Mouse (Mus musculus) spleen, adult 12 weeks (tissue): Measurements from ENCODE around the gene Dcx.

ENCODE experiments used
- DNase-seq: peaks from one replicate; pipeline ENCODE4 v3.0.0; 2022; ENCODE audit warnings: low spot score

The Dcx gene

GRCm38 (mm10) chrX:143932958-143933357 is at the start of gene Dcx:
Gene Dcx (minus strand): TSS chrX:143933311.
- DNase-seq, result no peak

GRCm38 (mm10) chrX:143966249-143966648 is 33.1 kb upstream of the Dcx start:
- DNase-seq, result no peak

GRCm38 (mm10) chrX:143933671-143934070 is 560 bp upstream of the Dcx start:
- DNase-seq, result no peak

GRCm38 (mm10) chrX:143932530-143932929 is 581 bp downstream of the Dcx start:
- DNase-seq, result no peak

GRCm38 (mm10) chrX:143931400-143932185 is 1.5 kb downstream of the Dcx start:
- DNase-seq, result no peak

GRCm38 (mm10) chrX:143922070-143922469 is 11.0 kb downstream of the Dcx start:
- DNase-seq, result no peak

GRCm38 (mm10) chrX:143906699-143907471 is 26.2 kb downstream of the Dcx start:
- DNase-seq, result no peak

- DNase-seq, result no peak
Observed at GRCm38 (mm10) chrX:143904689-143905088, 28.4 kb downstream of the Dcx start.

GRCm38 (mm10) chrX:143902300-143902699 is 30.8 kb downstream of the Dcx start:
- no peak for DNase-seq

GRCm38 (mm10) chrX:143897363-143898285 is 35.5 kb downstream of the Dcx start:
- no peak for DNase-seq

- no peak for DNase-seq
Observed at GRCm38 (mm10) chrX:143896936-143897335, 36.2 kb downstream of the Dcx start.

GRCm38 (mm10) chrX:143893180-143893579 is 39.9 kb downstream of the Dcx start:
- DNase-seq, result no peak

GRCm38 (mm10) chrX:143885765-143886164 is 47.3 kb downstream of the Dcx start:
- DNase-seq, result no peak

GRCm38 (mm10) chrX:143884953-143885352 is 48.2 kb downstream of the Dcx start:
- no peak for DNase-seq

GRCm38 (mm10) chrX:143884299-143884698 is 48.8 kb downstream of the Dcx start:
- no peak for DNase-seq

- no peak for DNase-seq
Observed at GRCm38 (mm10) chrX:143881806-143882468, 51.2 kb downstream of the Dcx start.

GRCm38 (mm10) chrX:143879631-143880030 is 53.5 kb downstream of the Dcx start:
- no peak for DNase-seq

GRCm38 (mm10) chrX:143867129-143867664 is 65.9 kb downstream of the Dcx start:
- DNase-seq, result no peak

- no peak for DNase-seq
Observed at GRCm38 (mm10) chrX:143851351-143851750, 81.8 kb downstream of the Dcx start.

GRCm38 (mm10) chrX:143849969-143850368 is 83.1 kb downstream of the Dcx start:
- DNase-seq, result no peak

- no peak for DNase-seq
Observed at GRCm38 (mm10) chrX:143846637-143847036, 86.5 kb downstream of the Dcx start.
